Mouse (Mus musculus) heart, adult 2 months (tissue): ENCODE measurements around the gene AI854703. TPM values are rescaled to one million over a fixed set of nuclear protein-coding genes. Genes with fewer than 3 reads are reported as not detected.

Experiments used
- DNase-seq, 2 experiments: peaks; one replicate each; pipeline ENCODE4 v3.0.0; 2021
- H3K27ac ChIP-seq: fragments of 200-600 bp; 2 replicates; pipeline ENCODE4 v1.8.1; 2022
- H3K27me3 ChIP-seq: fragments of 200-500 bp; 2 replicates; pipeline ENCODE4 v1.6.1; 2012; ENCODE audit warnings: mild to moderate bottlenecking, low read length, inconsistent platforms, mixed read lengths; ENCODE audit not compliant: control insufficient read depth, insufficient read depth
- H3K36me3 ChIP-seq: fragments of 200-500 bp; 2 replicates; pipeline ENCODE4 v1.6.1; 2012; ENCODE audit warnings: low read length, inconsistent platforms; ENCODE audit not compliant: control insufficient read depth, insufficient read depth
- H3K4me1 ChIP-seq: fragments of 200-500 bp; 2 replicates; pipeline ENCODE4 v1.6.1; 2011; ENCODE audit warnings: low read length; ENCODE audit not compliant: control insufficient read depth, insufficient read depth
- H3K4me3 ChIP-seq: fragments of 200-600 bp; 2 replicates; pipeline ENCODE4 v1.8.1; 2022
- H3K79me2 ChIP-seq: fragments of 200-500 bp; replicated peaks from 2 replicates; pipeline ENCODE4 v1.6.1; 2012; ENCODE audit warnings: mild to moderate bottlenecking, inconsistent platforms, low read length, moderate library complexity, mixed read lengths; ENCODE audit not compliant: control insufficient read depth, insufficient read depth
- H3K9ac ChIP-seq: fragments of 200-500 bp; 2 replicates; pipeline ENCODE4 v1.6.1; 2012; ENCODE audit warnings: low read depth, mild to moderate bottlenecking, control low read depth, inconsistent platforms, low read length, mixed read lengths
- CTCF ChIP-seq: fragments of 200-600 bp; IDR thresholded peaks from 2 replicates; pipeline ENCODE4 v1.8.1; 2022; ENCODE audit warnings: antibody characterized with exemption, mild to moderate bottlenecking, moderate library complexity
- EP300 ChIP-seq: fragments of 200-500 bp; IDR thresholded peaks from 2 replicates; pipeline ENCODE4 v1.6.1; 2011; ENCODE audit warnings: low read depth, low read length, control low read depth; ENCODE audit not compliant: insufficient read depth
- POLR2A ChIP-seq: fragments of 200-500 bp; IDR thresholded peaks from 2 replicates; pipeline ENCODE4 v1.6.1; 2011; ENCODE audit warnings: mild to moderate bottlenecking, low read depth, low read length, control low read depth; ENCODE audit not compliant: insufficient read depth
- WGBS: fragments of 180-500 bp; shearing (Covaris S2); methylation state at CpG from one replicate; pipeline ENCODE4 v1.1.7; 2018; 5-methylcytosine and 5-hydroxymethylcytosine counted together
- intact Hi-C: fragments of 180-260 bp; cut with DNase I; formaldehyde crosslinking; loops from one replicate; pipeline ENCODE4 v1.15.1; 2025
- polyA plus RNA-seq: library from polyadenylated mRNA; depleted of rRNA; stranded (reverse); fragments of >200 nt; gene quantifications from 2 replicates; pipeline ENCODE4 v1.2.3, GENCODE M21; 2012; rRNA removed
- total RNA-seq, 2 experiments: library from RNA; stranded (reverse); gene quantifications; 2 replicates each; pipeline ENCODE4 v1.2.3; 2021

Gene AI854703
- total and polyA plus RNA-seq, 3 experiments: 0.16 to 0.68 (median 0.29) TPM

DNA sequence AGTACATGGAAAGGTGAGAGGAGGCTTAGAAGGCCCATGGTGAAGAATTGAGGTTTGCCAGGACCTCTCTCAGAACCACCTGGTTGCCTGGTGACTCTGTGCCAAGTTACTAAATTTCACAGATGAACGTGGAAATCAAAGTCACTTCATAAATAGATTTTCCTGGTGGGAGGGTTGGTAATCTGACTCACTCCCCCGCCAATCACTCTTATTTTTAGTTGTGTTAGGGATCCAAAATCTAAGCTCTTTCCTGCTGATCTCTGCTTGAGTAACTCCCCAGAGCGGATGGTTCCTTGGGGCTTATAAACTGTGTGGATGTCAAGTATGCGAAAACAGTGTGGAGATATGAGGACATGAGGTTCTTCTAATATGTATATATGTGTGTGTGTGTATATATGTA, 55.7 kb downstream of the AI854703 start:
- no peaks in the 10 kb centered on the region for H3K27me3 ChIP-seq
- H3K36me3 ChIP-seq: no peaks in the 10 kb centered on the region
- H3K4me3 ChIP-seq: no peak overlapping the region
- DNase-seq: no peak
- TF ChIP-seq EP300 (no peak), CTCF (no peak), POLR2A (no peak)
- 43% methylated on average over 4 of the region's 4 CpGs for WGBS
- H3K4me1 ChIP-seq: peaks cover 6% of the 10 kb centered on the region
- intact Hi-C loops: loop anchor here (2.0 kb wide), 1 partner anchor 65 kb away; the partner anchor contains the start of gene Gimap5
- H3K79me2 ChIP-seq: no peaks in the 10 kb centered on the region
- no peak overlapping the region for H3K9ac ChIP-seq
- peak overlapping the region; percentile 81 for H3K27ac ChIP-seq

Other genes with a start within 250 kb of the AI854703 start
- 10 to 100 TPM; 16.1 to 21.0 TPM for gene Krba1, start 231.2 kb upstream of the AI854703 start, total RNA-seq
- gene Krba1, start 231.2 kb upstream of the AI854703 start, polyA plus RNA-seq: 20.6 and 23.8 TPM in 2 replicates
- 10 to 100 TPM in 1 of 2 experiments, 1 to 10 TPM in 1; 9.7 to 11.8 TPM for gene Zfp467, start 180.9 kb upstream of the AI854703 start, total RNA-seq
- gene Zfp467, start 180.9 kb upstream of the AI854703 start, polyA plus RNA-seq: 11.0 and 13.0 TPM in 2 replicates
- gene Sspo, start 178.5 kb upstream of the AI854703 start, total RNA-seq: under 1 TPM; 0.18 to 0.47 TPM
- gene Sspo, start 178.5 kb upstream of the AI854703 start, polyA plus RNA-seq: 0.85 and 1.7 TPM in 2 replicates
- gene Atp6v0e2, start 89.1 kb upstream of the AI854703 start, total RNA-seq: 10 to 100 TPM; 17.8 to 18.1 TPM
- gene Atp6v0e2, start 89.1 kb upstream of the AI854703 start, polyA plus RNA-seq: 18.5 and 24.3 TPM in 2 replicates
- 10 to 100 TPM; 14.9 to 16.6 TPM for gene Lrrc61, start 72.0 kb upstream of the AI854703 start, total RNA-seq
- gene Lrrc61, start 72.0 kb upstream of the AI854703 start, polyA plus RNA-seq: 13.9 and 19.8 TPM in 2 replicates
- gene Rarres2, start 54.0 kb upstream of the AI854703 start, total RNA-seq: 10 to 100 TPM; 70.9 to 82.4 TPM
- gene Rarres2, start 54.0 kb upstream of the AI854703 start, polyA plus RNA-seq: 93.7 and 99.3 TPM in 2 replicates
- not detected for gene Gm45021, start 37.2 kb upstream of the AI854703 start, total RNA-seq
- not detected in 2 replicates for gene Gm45021, start 37.2 kb upstream of the AI854703 start, polyA plus RNA-seq
- 10 to 100 TPM; 30.0 to 33.2 TPM for gene Repin1, start 32.9 kb upstream of the AI854703 start, total RNA-seq
- 27.7 and 33.1 TPM in 2 replicates for gene Repin1, start 32.9 kb upstream of the AI854703 start, polyA plus RNA-seq
- not detected for gene Gm44965, start 32.8 kb upstream of the AI854703 start, total RNA-seq
- gene Gm44965, start 32.8 kb upstream of the AI854703 start, polyA plus RNA-seq: not detected in 2 replicates
- gene Zfp775, start 24.7 kb upstream of the AI854703 start, total RNA-seq: 10 to 100 TPM; 11.8 to 12.9 TPM
- 6.2 and 7.0 TPM in 2 replicates for gene Zfp775, start 24.7 kb upstream of the AI854703 start, polyA plus RNA-seq
- gene Gimap8, start 20.5 kb downstream of the AI854703 start, total RNA-seq: 1 to 10 TPM; 7.1 to 7.6 TPM
- 4.1 and 7.3 TPM in 2 replicates for gene Gimap8, start 20.5 kb downstream of the AI854703 start, polyA plus RNA-seq
- 1 to 10 TPM; 3.1 to 3.4 TPM for gene Gimap9, start 49.4 kb downstream of the AI854703 start, total RNA-seq
- 1.8 and 3.7 TPM in 2 replicates for gene Gimap9, start 49.4 kb downstream of the AI854703 start, polyA plus RNA-seq
- 10 to 100 TPM; 22.4 to 25.3 TPM for gene Gimap4, start 57.8 kb downstream of the AI854703 start, total RNA-seq
- gene Gimap4, start 57.8 kb downstream of the AI854703 start, polyA plus RNA-seq: 28.1 and 42.1 TPM in 2 replicates
- 10 to 100 TPM; 34.3 to 38.1 TPM for gene Gimap6, start 81.5 kb downstream of the AI854703 start, total RNA-seq
- gene Gimap6, start 81.5 kb downstream of the AI854703 start, polyA plus RNA-seq: 19.2 and 28.6 TPM in 2 replicates
- 1 to 10 TPM; 3.4 to 5.6 TPM for gene Gm28053, start 91.8 kb downstream of the AI854703 start, total RNA-seq
- not detected in 2 replicates for gene Gm28053, start 91.8 kb downstream of the AI854703 start, polyA plus RNA-seq
- gene Gimap7, start 91.9 kb downstream of the AI854703 start, total RNA-seq: under 1 TPM in 1 of 2 experiments, not detected in 1; 0.77 TPM
- 0.29 and 0.70 TPM in 2 replicates for gene Gimap7, start 91.9 kb downstream of the AI854703 start, polyA plus RNA-seq
- gene Gimap1, start 112.3 kb downstream of the AI854703 start, total RNA-seq: 1 to 10 TPM; 8.9 to 9.4 TPM
- 5.9 and 6.6 TPM in 2 replicates for gene Gimap1, start 112.3 kb downstream of the AI854703 start, polyA plus RNA-seq
- 1 to 10 TPM; 4.6 to 5.1 TPM for gene Gimap5, start 119.4 kb downstream of the AI854703 start, total RNA-seq
- 6.2 and 6.6 TPM in 2 replicates for gene Gimap5, start 119.4 kb downstream of the AI854703 start, polyA plus RNA-seq
- gene Gimap3, start 144.1 kb downstream of the AI854703 start, total RNA-seq: 1 to 10 TPM; 1.0 to 1.5 TPM
- gene Gimap3, start 144.1 kb downstream of the AI854703 start, polyA plus RNA-seq: 3.0 and 4.8 TPM in 2 replicates
- gene Tmem176a, start 214.2 kb downstream of the AI854703 start, total RNA-seq: 10 to 100 TPM; 17.0 to 22.0 TPM
- gene Tmem176a, start 214.2 kb downstream of the AI854703 start, polyA plus RNA-seq: 19.3 and 28.1 TPM in 2 replicates
- gene Tmem176b, start 214.7 kb downstream of the AI854703 start, total RNA-seq: 10 to 100 TPM; 41.6 to 53.0 TPM
- gene Tmem176b, start 214.7 kb downstream of the AI854703 start, polyA plus RNA-seq: 104 and 108 TPM in 2 replicates
- gene Aoc1, start 246.1 kb downstream of the AI854703 start, total RNA-seq: not detected
- gene Aoc1, start 246.1 kb downstream of the AI854703 start, polyA plus RNA-seq: 0.23 and 1.1 TPM in 2 replicates